Mouse (Mus musculus) forebrain, embryonic 14.5 days (tissue): ENCODE measurements around the gene BC051019. TPM values are rescaled to one million over a fixed set of nuclear protein-coding genes. Genes with fewer than 3 reads are reported as not detected.

Source experiments
- ATAC-seq: fragments of 200-750 bp; cut with Nextera tagmentation; 2 replicates; pipeline ENCODE4 v1.8.0; 2017; ENCODE audit warnings: mild to moderate bottlenecking, moderate library complexity
- DNase-seq: peaks from one replicate; pipeline ENCODE4 v3.0.0-alpha.2; 2015; ENCODE audit warnings: low spot score
- H3K27ac ChIP-seq: fragments of 300-500 bp; sonication (generic); 2 replicates; pipeline ENCODE4 v1.5.1; 2014; ENCODE audit warnings: low read depth, mild to moderate bottlenecking, control low read depth, low read length, moderate library complexity
- H3K27me3 ChIP-seq: fragments of 300-500 bp; sonication (generic); replicated peaks from 2 replicates; pipeline ENCODE4 v1.6.1; 2014; ENCODE audit warnings: low read length, control low read depth, mixed read lengths; ENCODE audit not compliant: control insufficient read depth, insufficient read depth
- H3K36me3 ChIP-seq: fragments of 300-500 bp; sonication (generic); 2 replicates; pipeline ENCODE4 v1.6.1; 2014; ENCODE audit warnings: low read length, control low read depth; ENCODE audit not compliant: control insufficient read depth, insufficient read depth
- H3K4me1 ChIP-seq: fragments of 300-500 bp; sonication (generic); 2 replicates; pipeline ENCODE4 v1.6.1; 2014; ENCODE audit warnings: antibody characterized with exemption, low read length, control low read depth; ENCODE audit not compliant: control insufficient read depth, insufficient read depth
- H3K4me2 ChIP-seq: fragments of 300-500 bp; sonication (generic); 2 replicates; pipeline ENCODE4 v1.6.1; 2014; ENCODE audit warnings: mild to moderate bottlenecking, control low read depth, low read length
- H3K4me3 ChIP-seq: fragments of 300-500 bp; sonication (generic); 2 replicates; pipeline ENCODE4 v1.5.1; 2014; ENCODE audit warnings: low read depth, low read length, control low read depth
- H3K9ac ChIP-seq: fragments of 300-500 bp; sonication (generic); 2 replicates; pipeline ENCODE4 v1.6.1; 2014; ENCODE audit warnings: mild to moderate bottlenecking, low read length, control low read depth, moderate library complexity
- H3K9me3 ChIP-seq: fragments of 300-500 bp; sonication (generic); replicated peaks from 2 replicates; pipeline ENCODE4 v1.6.1; 2016; ENCODE audit warnings: low read length, control low read depth, mixed read lengths; ENCODE audit not compliant: control insufficient read depth
- WGBS: fragments of 180-500 bp; shearing (Covaris S2); extraction: QIAGEN DNeasy Blood & Tissue Kit; methylation state at CpG from one replicate; pipeline ENCODE4 v1.1.7; 2014; 5-methylcytosine and 5-hydroxymethylcytosine counted together
- polyA plus RNA-seq: library from polyadenylated mRNA; unstranded; fragments of >200 nt; fragmentation: Nextera tagmentation; extraction: Ambion mirVana; gene quantifications from 2 replicates; pipeline ENCODE4 v1.2.1, GENCODE M21; 2014

The BC051019 gene
- polyA plus RNA-seq, 1 experiment from 2014 or later, result 0.55 TPM

- H3K36me3 ChIP-seq, result no peaks in the 10 kb centered on the region
- H3K9ac ChIP-seq, result no peak overlapping the region
- ATAC-seq (no peak), DNase-seq (no peak)
- H3K27me3 ChIP-seq, result no peaks in the 10 kb centered on the region
- no peak overlapping the region for H3K4me3 ChIP-seq
- H3K4me1 ChIP-seq, result no peaks in the 10 kb centered on the region
- 89% methylated on average over 1 of the region's 1 CpGs for WGBS
- no peak overlapping the region for H3K27ac ChIP-seq
- H3K4me2 ChIP-seq, result no peak overlapping the region
- H3K9me3 ChIP-seq, result no peaks in the 10 kb centered on the region
Observed at GRCm38 (mm10) chr7:109680879-109681278, 42.8 kb downstream of the BC051019 start.

- H3K4me3 ChIP-seq, result no peak overlapping the region
- H3K9me3 ChIP-seq, result no peaks in the 10 kb centered on the region
- H3K4me1 ChIP-seq, result no peaks in the 10 kb centered on the region
- no peak overlapping the region for H3K9ac ChIP-seq
- no peak overlapping the region for H3K27ac ChIP-seq
- no peak for DNase-seq
- 87% methylated on average over 2 of the region's 2 CpGs for WGBS
- no peaks in the 10 kb centered on the region for H3K36me3 ChIP-seq
- no peak overlapping the region for H3K4me2 ChIP-seq
- ATAC-seq, result no peak
- H3K27me3 ChIP-seq, result no peaks in the 10 kb centered on the region
Observed at GRCm38 (mm10) chr7:109680284-109680683, 43.4 kb downstream of the BC051019 start.

GRCm38 (mm10) chr7:109674944-109675628 is 48.6 kb downstream of the BC051019 start:
- H3K27me3 ChIP-seq, result no peaks in the 10 kb centered on the region
- 76% methylated on average over 4 of the region's 4 CpGs for WGBS
- no peak overlapping the region for H3K9ac ChIP-seq
- ATAC-seq (no peak), DNase-seq (no peak)
- H3K9me3 ChIP-seq, result no peaks in the 10 kb centered on the region
- H3K36me3 ChIP-seq, result no peaks in the 10 kb centered on the region
- H3K4me1 ChIP-seq, result peaks cover 6% of the 10 kb centered on the region; the same call in 1 of the 2 replicates
- no peak overlapping the region for H3K27ac ChIP-seq
- H3K4me2 ChIP-seq, result no peak overlapping the region
- no peak overlapping the region for H3K4me3 ChIP-seq

GRCm38 (mm10) chr7:109671581-109672471 is 51.8 kb downstream of the BC051019 start:
- DNase-seq (peak; percentile 90), ATAC-seq (peak; percentile 94)
- H3K4me2 ChIP-seq, result peak overlapping the region; percentile 93
- H3K27ac ChIP-seq, result peak overlapping the region; percentile 64; the same call in 1 of the 2 replicates
- WGBS, result under 1% methylated on average over 37 of the region's 44 CpGs
- H3K9me3 ChIP-seq, result no peaks in the 10 kb centered on the region
- peak overlapping the region; percentile 50 for H3K4me3 ChIP-seq
- peak overlapping the region; percentile 70 for H3K9ac ChIP-seq
- H3K36me3 ChIP-seq, result no peaks in the 10 kb centered on the region
- no peaks in the 10 kb centered on the region for H3K27me3 ChIP-seq
- peaks cover 6% of the 10 kb centered on the region; the same call in 1 of the 2 replicates for H3K4me1 ChIP-seq

- H3K27ac ChIP-seq, result no peak overlapping the region
- ATAC-seq, result no peak
- H3K9ac ChIP-seq, result no peak overlapping the region
- H3K4me3 ChIP-seq, result no peak overlapping the region
- no peaks in the 10 kb centered on the region for H3K9me3 ChIP-seq
- no peaks in the 10 kb centered on the region for H3K27me3 ChIP-seq
- peak overlapping the region; percentile 6; the same call in 1 of the 2 replicates for H3K4me2 ChIP-seq
- no peaks in the 10 kb centered on the region for H3K36me3 ChIP-seq
- DNase-seq, result no peak
- WGBS, result 83% methylated on average over 5 of the region's 5 CpGs
- peaks cover 6% of the 10 kb centered on the region; the same call in 1 of the 2 replicates for H3K4me1 ChIP-seq
Observed at GRCm38 (mm10) chr7:109669426-109670170, 54.1 kb downstream of the BC051019 start.

GRCm38 (mm10) chr7:109666664-109667063 is 57.0 kb downstream of the BC051019 start:
- no peaks in the 10 kb centered on the region for H3K27me3 ChIP-seq
- H3K36me3 ChIP-seq, result no peaks in the 10 kb centered on the region
- no peaks in the 10 kb centered on the region for H3K9me3 ChIP-seq
- H3K9ac ChIP-seq, result no peak overlapping the region
- no peak overlapping the region for H3K27ac ChIP-seq
- DNase-seq (no peak), ATAC-seq (no peak)
- H3K4me2 ChIP-seq, result no peak overlapping the region
- H3K4me1 ChIP-seq, result peaks cover 2% of the 10 kb centered on the region; the same call in 1 of the 2 replicates
- 84% methylated on average over 5 of the region's 5 CpGs for WGBS
- no peak overlapping the region for H3K4me3 ChIP-seq

- H3K9me3 ChIP-seq, result no peaks in the 10 kb centered on the region
- ATAC-seq, result no peak
- H3K27ac ChIP-seq, result no peak overlapping the region
- no peaks in the 10 kb centered on the region; the same call in 1 of the 2 replicates for H3K4me1 ChIP-seq
- no peak overlapping the region for H3K4me3 ChIP-seq
- no peak overlapping the region for H3K9ac ChIP-seq
- 53% methylated on average over 4 of the region's 4 CpGs for WGBS
- peak; percentile 20 for DNase-seq
- H3K27me3 ChIP-seq, result no peaks in the 10 kb centered on the region
- no peaks in the 10 kb centered on the region for H3K36me3 ChIP-seq
- H3K4me2 ChIP-seq, result no peak overlapping the region
Observed at GRCm38 (mm10) chr7:109662626-109663025, 61.0 kb downstream of the BC051019 start.
